Mouse (Mus musculus): Measurements from ENCODE around the gene Etnk1.
A peak's percentile ranks its signal among the peaks of the same experiment; 100 is the strongest.
"Not testable (repeated sequence)": the region's sequence is repeated elsewhere in the genome, so short reads cannot be mapped to it uniquely, and the experiment has no call there.

Gene Etnk1

DNA sequence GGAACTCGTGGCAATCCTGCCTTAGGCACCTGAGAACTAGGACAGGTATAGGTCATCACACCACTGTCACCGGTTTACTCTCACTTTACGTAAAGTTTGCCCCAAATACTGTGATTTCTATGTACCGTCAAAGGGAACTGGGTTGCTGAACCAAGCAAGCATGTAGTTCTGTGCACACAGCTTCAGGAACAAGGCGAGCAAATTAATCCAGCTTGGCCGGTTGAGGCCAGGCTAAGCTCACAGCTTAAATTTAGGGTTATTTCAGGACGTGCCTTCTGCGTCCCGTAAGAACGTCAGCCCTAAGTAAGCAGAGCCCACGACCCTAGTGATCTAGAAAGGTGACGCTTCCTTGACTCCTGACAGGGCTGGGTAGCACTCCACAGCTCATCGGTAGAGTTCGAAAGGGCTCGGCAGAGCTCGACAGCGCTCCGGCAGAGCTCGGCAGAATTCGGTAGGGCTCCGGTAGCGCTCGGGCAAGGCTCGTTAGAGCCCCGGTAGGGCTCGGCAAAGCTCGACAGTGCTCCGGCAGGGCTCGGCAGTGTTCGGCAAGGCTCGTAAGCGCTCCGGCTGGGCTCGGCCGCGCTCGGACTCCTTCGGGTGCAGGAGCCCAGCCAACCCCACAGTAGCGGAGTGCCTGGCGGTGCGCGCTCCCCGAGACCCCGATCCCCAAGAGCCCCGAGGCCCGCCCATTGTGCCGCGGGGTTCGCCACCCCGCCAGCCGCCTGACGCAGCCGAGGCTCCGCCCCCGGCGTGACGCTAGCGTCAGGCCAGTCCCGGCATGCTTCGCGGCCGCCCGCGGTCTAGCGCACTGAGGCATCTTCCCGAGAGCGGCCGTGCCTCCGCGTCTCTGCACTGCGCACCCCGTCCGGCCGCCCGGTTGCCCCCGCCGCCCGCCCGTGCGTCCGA is at the start of gene Etnk1:
Gene Etnk1, plus strand, starts transcription at position 770 of the 906 bp plus-strand sequence.
- peak; percentile 95 to 100 for DNase-seq

DNA sequence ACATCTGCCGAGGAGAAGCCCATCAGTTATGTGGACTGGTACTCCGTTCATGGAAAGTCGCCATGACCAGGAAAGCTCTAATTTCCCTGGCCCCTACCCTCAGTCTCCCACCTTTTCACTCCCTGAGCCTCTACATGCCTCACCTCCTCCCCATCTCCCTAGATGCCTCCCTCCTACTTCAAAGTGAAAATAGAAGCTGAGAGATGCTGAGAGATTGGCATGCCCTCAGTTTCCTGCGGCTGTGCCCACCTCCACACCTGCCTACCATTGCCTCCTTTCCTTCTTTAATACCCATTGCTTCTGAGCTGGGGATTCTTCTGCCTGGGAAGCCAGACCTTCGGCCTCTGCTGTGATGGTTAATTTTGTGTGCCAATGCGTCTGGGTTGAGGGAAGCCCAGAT is 47.7 kb upstream of the Etnk1 start:
- DNase-seq, result no peak

DNA sequence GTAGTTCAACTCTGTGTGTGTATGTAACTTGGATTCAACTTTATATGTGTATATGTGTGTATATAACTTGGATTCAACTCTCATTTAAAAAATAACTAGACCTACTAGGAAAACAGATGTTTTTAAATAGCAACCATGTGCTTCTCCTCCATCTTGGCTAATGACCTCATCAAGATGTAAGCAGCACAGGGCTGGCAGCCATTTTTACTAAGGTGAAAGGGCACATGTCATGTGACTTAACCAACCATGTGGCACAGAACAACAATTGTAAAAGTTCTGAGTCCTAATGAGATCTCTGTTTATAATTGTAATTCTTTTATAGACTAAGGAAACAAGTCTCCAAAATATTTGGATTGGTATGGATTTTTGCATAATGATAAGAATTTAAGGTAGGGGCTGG is 41.3 kb upstream of the Etnk1 start:
- DNase-seq, result no peak

DNA sequence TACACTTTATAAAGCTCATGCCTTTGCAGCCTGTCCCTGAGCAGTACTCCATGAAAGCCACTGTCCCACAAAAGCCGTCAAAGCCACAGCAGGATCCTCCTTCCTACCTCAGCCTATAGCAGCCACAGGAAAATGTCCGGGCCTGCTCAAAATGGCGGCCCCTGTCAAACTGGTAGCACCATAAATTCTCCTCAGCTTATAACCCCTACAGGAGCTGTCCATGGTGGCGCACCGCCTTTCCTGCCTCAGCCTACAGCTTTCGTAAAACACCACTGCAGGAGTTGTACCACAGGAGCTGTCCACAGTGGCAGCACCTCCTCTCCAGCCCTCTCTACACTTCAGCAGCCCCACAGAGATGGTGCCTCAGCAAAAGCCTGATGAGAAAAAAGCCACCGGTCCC is 37.6 kb upstream of the Etnk1 start:
- no peak for DNase-seq

DNA sequence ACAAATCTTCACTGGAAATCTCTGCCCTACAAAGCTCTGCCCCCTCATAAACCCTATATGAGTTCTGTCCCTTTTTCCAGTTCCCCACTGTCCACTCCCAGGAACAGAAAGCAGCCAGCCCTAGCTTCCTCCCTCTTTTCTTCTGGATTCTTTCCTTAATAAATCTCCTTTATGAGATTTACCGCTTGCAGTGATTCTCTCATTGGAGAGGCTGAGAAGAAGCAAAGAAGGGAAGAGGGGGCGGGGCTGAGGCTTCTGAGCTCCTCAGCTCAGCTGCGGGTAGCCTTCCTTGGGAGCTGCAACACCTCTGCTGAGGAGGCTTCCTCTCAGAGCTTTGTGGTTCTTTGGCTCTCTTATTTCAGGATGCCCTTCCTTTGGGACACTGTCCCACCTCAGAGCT is 37.1 kb upstream of the Etnk1 start:
- DNase-seq, result no peak

DNA sequence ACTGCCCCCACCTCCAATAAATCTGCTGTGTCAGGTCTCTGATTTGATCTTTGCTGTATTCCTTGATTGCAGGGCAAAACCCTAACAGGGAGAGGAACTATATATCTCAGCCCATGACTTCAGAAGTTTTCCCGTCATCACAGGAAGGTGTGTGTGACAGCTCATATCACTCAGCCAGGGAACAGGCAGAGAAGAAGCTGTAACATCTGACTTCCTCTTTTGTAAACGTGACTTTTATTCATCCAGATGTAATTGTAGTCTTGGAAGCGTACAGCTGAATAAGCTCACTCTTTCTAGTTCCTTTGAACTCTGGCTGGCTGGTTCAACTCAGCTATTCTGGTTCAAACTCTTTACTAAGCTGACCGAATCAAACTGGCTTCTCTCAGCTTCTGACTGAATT is 36.6 kb upstream of the Etnk1 start:
- DNase-seq, result no peak

- no peak for DNase-seq
Measured at GRCm38 (mm10) chr6:143131895-143132652, 34.9 kb upstream of the Etnk1 start.

GRCm38 (mm10) chr6:143133150-143133549 is 33.9 kb upstream of the Etnk1 start:
- DNase-seq, result no peak

DNA sequence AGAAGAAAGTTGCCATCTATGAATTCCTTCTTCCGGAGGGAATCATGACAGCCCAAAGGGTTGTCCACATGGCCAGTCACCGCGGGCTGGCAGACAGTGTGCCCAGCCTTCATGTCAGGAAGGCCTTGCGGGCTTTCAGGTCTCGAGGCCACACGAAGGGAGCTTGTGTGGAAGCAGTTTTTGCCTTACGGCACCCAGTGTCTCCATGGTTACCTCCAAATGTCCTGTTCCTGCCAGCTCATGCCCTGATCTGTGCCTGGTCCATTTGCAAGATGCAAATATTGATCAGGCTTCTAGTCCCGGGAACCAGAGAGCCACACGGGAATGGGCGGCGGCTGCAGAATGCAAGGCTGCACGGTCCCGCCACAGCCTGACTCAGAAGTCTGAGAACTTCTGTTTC is 31.9 kb upstream of the Etnk1 start:
- no peak for DNase-seq

GRCm38 (mm10) chr6:143136688-143137087 is 30.3 kb upstream of the Etnk1 start:
- no peak for DNase-seq

GRCm38 (mm10) chr6:143137341-143137740 is 29.7 kb upstream of the Etnk1 start:
- DNase-seq, result no peak

GRCm38 (mm10) chr6:143139417-143139816 is 27.6 kb upstream of the Etnk1 start:
- DNase-seq, result no peak

GRCm38 (mm10) chr6:143140884-143141283 is 26.1 kb upstream of the Etnk1 start:
- DNase-seq, result no peak

- not testable (repeated sequence) for DNase-seq
Measured at GRCm38 (mm10) chr6:143141624-143142592, 25.1 kb upstream of the Etnk1 start.

DNA sequence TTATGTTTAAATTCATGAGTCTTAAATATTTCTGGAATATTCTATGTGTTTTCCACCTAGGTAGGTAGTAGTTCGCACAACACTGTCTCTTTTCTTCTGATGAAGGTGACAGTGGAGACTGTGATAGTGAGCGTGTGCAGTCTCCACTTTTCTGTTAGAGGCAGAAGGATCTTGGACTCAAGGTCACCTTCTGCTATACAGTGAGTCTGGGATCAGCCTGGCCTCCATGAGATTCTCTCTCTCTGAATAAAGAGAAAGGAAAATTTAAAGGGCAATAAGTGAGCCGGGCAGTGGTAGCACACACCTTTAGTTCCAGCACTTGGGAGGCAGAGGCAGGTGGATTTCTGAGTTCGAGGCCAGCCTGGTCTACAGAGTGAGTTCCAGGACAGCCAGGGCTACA is 24.2 kb upstream of the Etnk1 start:
- no peak for DNase-seq

- no peak for DNase-seq
Measured at GRCm38 (mm10) chr6:143143321-143143720, 23.7 kb upstream of the Etnk1 start.

DNA sequence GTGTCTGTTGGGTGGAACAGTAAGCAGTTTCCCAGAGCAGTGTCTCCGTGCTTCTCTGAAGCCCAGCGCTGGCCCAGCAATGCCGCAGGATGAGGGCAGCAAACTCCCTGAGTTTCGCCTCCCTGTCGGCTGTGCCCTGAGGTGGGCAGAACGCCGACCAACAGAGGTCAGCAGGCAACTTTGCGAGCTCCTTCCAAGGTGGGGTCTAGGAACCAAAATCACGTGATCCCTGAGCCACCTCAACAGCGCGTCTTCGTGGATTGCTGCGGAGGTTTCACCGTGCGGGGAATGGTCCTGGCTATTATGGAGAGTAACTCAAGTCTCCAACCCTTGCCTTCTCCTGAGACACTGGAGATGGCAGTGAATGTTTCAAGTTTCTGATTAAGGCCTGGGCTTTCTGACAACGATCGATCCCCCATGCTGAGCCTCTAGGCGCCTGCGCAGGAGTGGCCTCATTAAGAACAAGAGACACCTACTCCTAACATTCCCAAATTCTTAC is 23.2 kb upstream of the Etnk1 start:
- peak; percentile 35 to 44 for DNase-seq

GRCm38 (mm10) chr6:143144556-143144955 is 22.5 kb upstream of the Etnk1 start:
- DNase-seq, result no peak

DNA sequence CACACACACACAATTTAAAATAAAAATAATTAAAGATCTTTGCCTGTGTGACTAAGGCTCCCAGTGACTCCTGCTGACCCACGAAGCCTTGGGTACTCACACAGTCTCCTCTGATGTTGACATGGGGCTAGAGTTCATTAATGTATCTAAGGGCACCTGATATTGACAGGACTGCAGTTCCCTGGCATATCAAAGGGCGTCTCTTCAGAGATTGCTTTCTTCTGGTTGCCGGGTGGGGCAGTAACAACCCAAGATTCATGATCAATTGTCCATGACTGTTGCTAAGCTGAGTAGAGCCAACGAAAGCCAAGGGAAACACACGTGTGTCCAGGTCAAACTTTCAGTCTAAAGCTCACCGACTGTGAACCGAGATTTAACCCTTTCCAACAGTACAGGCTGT is 22.0 kb upstream of the Etnk1 start:
- no peak for DNase-seq

DNA sequence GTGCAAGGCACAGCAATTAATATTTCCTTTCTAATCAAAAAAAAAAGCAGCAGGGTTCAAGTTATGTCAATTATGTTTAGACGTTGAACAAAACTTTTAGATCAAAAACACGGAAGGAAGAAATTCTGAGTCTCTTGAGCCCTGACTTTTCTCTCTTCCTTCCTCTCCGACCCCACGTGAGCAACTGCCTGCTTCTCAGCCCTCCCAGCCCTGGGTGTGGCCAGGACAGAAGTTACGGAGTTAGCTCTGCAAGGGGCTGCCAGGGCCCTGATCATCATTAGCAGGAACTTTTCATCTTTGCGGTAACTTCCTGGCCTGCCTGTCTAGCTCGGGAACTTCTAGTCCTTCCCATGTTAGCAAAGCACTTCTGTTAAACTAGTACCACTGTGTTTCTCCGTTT is 20.3 kb upstream of the Etnk1 start:
- DNase-seq, result no peak

GRCm38 (mm10) chr6:143148868-143149267 is 18.2 kb upstream of the Etnk1 start:
- no peak for DNase-seq

DNA sequence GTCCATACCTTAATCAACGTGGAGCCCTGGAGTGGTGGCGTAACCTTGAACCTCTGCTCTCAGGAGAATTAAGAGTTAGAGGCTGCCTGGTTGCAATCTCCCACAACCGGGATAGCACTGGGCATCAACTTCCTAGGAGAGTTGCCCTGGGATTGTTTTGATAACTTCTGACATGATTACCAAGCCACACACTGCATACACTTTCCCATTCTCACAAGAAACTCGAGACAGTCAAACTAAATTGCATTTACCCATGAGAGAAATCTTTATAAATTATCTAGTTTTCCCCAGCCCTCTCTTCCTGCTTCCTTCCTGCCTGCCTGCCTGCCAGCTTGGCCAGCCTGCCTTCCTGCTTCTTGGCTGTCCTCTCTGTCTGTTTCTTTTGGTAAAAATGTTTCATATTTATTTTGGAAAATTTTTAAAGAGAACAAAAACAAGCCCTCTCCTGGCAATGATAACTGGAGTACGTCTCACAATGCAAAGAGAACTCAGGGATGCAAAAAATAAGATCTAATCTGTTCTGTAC is 17.2 kb upstream of the Etnk1 start:
- DNase-seq, result no peak
